8 mouse cellular contexts compared by ENCODE assay signal in genomic region chr2:163417830-163418229, GRCm38 (mm10). TPM values are rescaled to one million over a fixed set of nuclear protein-coding genes. Genes with fewer than 3 reads are reported as not detected.
A peak's percentile ranks its signal among the peaks of the same experiment; 100 is the strongest.
DNase-seq lines count a peak whose midpoint lies in the region; ATAC-seq lines count a peak whose summit lies in the region.

No protein-coding gene starts in this region.

- no peak for ATAC-seq in lung, embryonic 15.5 days (ENCODE audit: borderline replicate concordance, extremely low read depth, low FRiP score, low TSS enrichment)
- ATAC-seq in forebrain, embryonic 11.5 days (replicated peaks; ENCODE audit: low FRiP score): no peak
- ATAC-seq in limb, embryonic 11.5 days (ENCODE audit: insufficient number of reproducible peaks, low FRiP score, low TSS enrichment, low read depth): no peak
- ATAC-seq in neural tube, embryonic 15.5 days (ENCODE audit: low FRiP score): no peak

- peaks cover 14% of the 10 kb centered on the region for H3K36me3 ChIP-seq in lung, embryonic 15.5 days
- no peaks in the 10 kb centered on the region for H3K36me3 ChIP-seq in forebrain, embryonic 11.5 days (ENCODE audit: control insufficient read depth, insufficient read depth, low read length)
- no peaks in the 10 kb centered on the region; the same call in 1 of the 2 replicates for H3K36me3 ChIP-seq in limb, embryonic 11.5 days (ENCODE audit: control insufficient read depth, insufficient read depth, low read length)
- peaks cover 12% of the 10 kb centered on the region for H3K36me3 ChIP-seq in neural tube, embryonic 15.5 days

- H3K9ac ChIP-seq in lung, embryonic 15.5 days: peak overlapping the region; percentile 75
- H3K9ac ChIP-seq in forebrain, embryonic 11.5 days (ENCODE audit: low read length): 0 out of 2 replicates have a peak overlapping the region, but pooled peaks have one; percentile 4
- H3K9ac ChIP-seq in limb, embryonic 11.5 days (ENCODE audit: low read length): no peak overlapping the region
- H3K9ac ChIP-seq in neural tube, embryonic 15.5 days (replicated peaks): peak overlapping the region; percentile 93

- no peak for DNase-seq in lung, postnatal 14 days
- DNase-seq in forebrain, embryonic 11.5 days (ENCODE audit: low spot score): no peak
- no peak for DNase-seq in limb, embryonic 11.5 days (ENCODE audit: low spot score)
- DNase-seq in thymus, postnatal 4 days: no peak
- DNase-seq in layer of hippocampus, adult 18-20 months (ENCODE audit: low spot score in 2 of 2): no peak
- DNase-seq in left cerebral cortex, adult 8-10 months (ENCODE audit: low spot score in 2 of 2): no peak

- no peaks in the 10 kb centered on the region for H3K9me3 ChIP-seq in lung, embryonic 15.5 days
- no peaks in the 10 kb centered on the region for H3K9me3 ChIP-seq in forebrain, embryonic 11.5 days (ENCODE audit: control insufficient read depth, low read length)
- H3K9me3 ChIP-seq in limb, embryonic 11.5 days (ENCODE audit: control insufficient read depth, low read length): no peaks in the 10 kb centered on the region
- H3K9me3 ChIP-seq in neural tube, embryonic 15.5 days (replicated peaks): no peaks in the 10 kb centered on the region

- H3K4me1 ChIP-seq in lung, embryonic 15.5 days: peaks cover 25% of the 10 kb centered on the region
- peaks cover 9% of the 10 kb centered on the region; the same call in 1 of the 2 replicates for H3K4me1 ChIP-seq in forebrain, embryonic 11.5 days (replicated peaks; ENCODE audit: control insufficient read depth, insufficient read depth, low read length)
- H3K4me1 ChIP-seq in limb, embryonic 11.5 days (ENCODE audit: control insufficient read depth, insufficient read depth, low read length): peaks cover 6% of the 10 kb centered on the region
- H3K4me1 ChIP-seq in neural tube, embryonic 15.5 days: peaks cover 35% of the 10 kb centered on the region

- peak overlapping the region; percentile 74 for H3K4me3 ChIP-seq in lung, embryonic 15.5 days
- H3K4me3 ChIP-seq in forebrain, embryonic 11.5 days (ENCODE audit: low read depth, low read length): peak overlapping the region; percentile 96; the same call in 1 of the 2 replicates
- peak overlapping the region; percentile 98 for H3K4me3 ChIP-seq in limb, embryonic 11.5 days (ENCODE audit: low read depth, low read length)
- peak overlapping the region; percentile 97 for H3K4me3 ChIP-seq in neural tube, embryonic 15.5 days (replicated peaks)

- peak overlapping the region; percentile 73 for H3K4me2 ChIP-seq in lung, embryonic 15.5 days
- peak overlapping the region; percentile 80; the same call in 1 of the 2 replicates for H3K4me2 ChIP-seq in forebrain, embryonic 11.5 days (ENCODE audit: low read depth, low read length, severe bottlenecking)
- peak overlapping the region; percentile 75 for H3K4me2 ChIP-seq in limb, embryonic 11.5 days (ENCODE audit: low read depth, severe bottlenecking)
- peak overlapping the region; percentile 90 for H3K4me2 ChIP-seq in neural tube, embryonic 15.5 days

- H3K27ac ChIP-seq in lung, embryonic 15.5 days: no peak overlapping the region
- H3K27ac ChIP-seq in forebrain, embryonic 11.5 days (ENCODE audit: low read depth, low read length): no peak overlapping the region
- H3K27ac ChIP-seq in limb, embryonic 11.5 days (replicated peaks; ENCODE audit: low read depth, low read length): no peak overlapping the region
- no peak overlapping the region for H3K27ac ChIP-seq in neural tube, embryonic 15.5 days (replicated peaks)

- H3K27me3 ChIP-seq in lung, embryonic 15.5 days: no peaks in the 10 kb centered on the region
- no peaks in the 10 kb centered on the region for H3K27me3 ChIP-seq in forebrain, embryonic 11.5 days (ENCODE audit: control insufficient read depth, insufficient read depth, low read length)
- H3K27me3 ChIP-seq in limb, embryonic 11.5 days (ENCODE audit: control insufficient read depth, insufficient read depth, low read length): no peaks in the 10 kb centered on the region
- no peaks in the 10 kb centered on the region for H3K27me3 ChIP-seq in neural tube, embryonic 15.5 days (replicated peaks)

RNA-seq across cellular contexts. Expression of gene Oser1, which starts 6.7 kb away (rescaled TPM):
- polyA plus RNA-seq in lung, embryonic 15.5 days (2015; fragmentation: Nextera tagmentation; extraction: Ambion mirVana): 90.1 and 94.5 TPM in 2 replicates
- polyA plus RNA-seq in forebrain, embryonic 11.5 days (2014; fragmentation: Nextera tagmentation; extraction: Ambion mirVana): 80.7 and 85.5 TPM in 2 replicates
- polyA plus RNA-seq in limb, embryonic 11.5 days (2014; fragmentation: Nextera tagmentation; extraction: Ambion mirVana): 88.3 and 92.5 TPM in 2 replicates
- 72.6 and 82.1 TPM in 2 replicates for polyA plus RNA-seq in neural tube, embryonic 15.5 days (2015; fragmentation: Nextera tagmentation; extraction: Ambion mirVana)
- 10 to 100 TPM; 20.2 to 21.4 TPM for total RNA-seq in layer of hippocampus, adult 18-20 months (2021)
- total RNA-seq in left cerebral cortex, adult 8-10 months (2022): 10 to 100 TPM; 21.1 to 27.5 (median 27.1) TPM

RNA-seq across cellular contexts. Expression of gene Jph2, which starts 20.0 kb away (rescaled TPM):
- polyA plus RNA-seq in lung, embryonic 15.5 days (2015; fragmentation: Nextera tagmentation; extraction: Ambion mirVana): 6.9 and 7.7 TPM in 2 replicates
- polyA plus RNA-seq in forebrain, embryonic 11.5 days (2014; fragmentation: Nextera tagmentation; extraction: Ambion mirVana): 0.08 and 0.25 TPM in 2 replicates
- 0.16 and 0.45 TPM in 2 replicates for polyA plus RNA-seq in limb, embryonic 11.5 days (2014; fragmentation: Nextera tagmentation; extraction: Ambion mirVana)
- 0.96 and 2.0 TPM in 2 replicates for polyA plus RNA-seq in neural tube, embryonic 15.5 days (2015; fragmentation: Nextera tagmentation; extraction: Ambion mirVana)
- under 1 TPM; 0.25 to 0.27 TPM for total RNA-seq in layer of hippocampus, adult 18-20 months (2021)
- total RNA-seq in left cerebral cortex, adult 8-10 months (2022): under 1 TPM; 0.49 to 0.85 (median 0.71) TPM

RNA-seq across cellular contexts. Expression of gene Gdap1l1, which starts 20.4 kb away (rescaled TPM):
- 0.62 and 1.3 TPM in 2 replicates for polyA plus RNA-seq in lung, embryonic 15.5 days (2015; fragmentation: Nextera tagmentation; extraction: Ambion mirVana)
- 28.8 and 31.1 TPM in 2 replicates for polyA plus RNA-seq in forebrain, embryonic 11.5 days (2014; fragmentation: Nextera tagmentation; extraction: Ambion mirVana)
- polyA plus RNA-seq in limb, embryonic 11.5 days (2014; fragmentation: Nextera tagmentation; extraction: Ambion mirVana): 0.28 and 0.51 TPM in 2 replicates
- 108 and 129 TPM in 2 replicates for polyA plus RNA-seq in neural tube, embryonic 15.5 days (2015; fragmentation: Nextera tagmentation; extraction: Ambion mirVana)
- 10 to 100 TPM; 68.2 to 78.1 TPM for total RNA-seq in layer of hippocampus, adult 18-20 months (2021)
- 10 to 100 TPM; 61.0 to 66.6 (median 63.2) TPM for total RNA-seq in left cerebral cortex, adult 8-10 months (2022)

RNA-seq across cellular contexts. Expression of gene Fitm2, which starts 54.6 kb away (rescaled TPM):
- 9.7 and 10.1 TPM in 2 replicates for polyA plus RNA-seq in lung, embryonic 15.5 days (2015; fragmentation: Nextera tagmentation; extraction: Ambion mirVana)
- polyA plus RNA-seq in forebrain, embryonic 11.5 days (2014; fragmentation: Nextera tagmentation; extraction: Ambion mirVana): 11.3 and 12.5 TPM in 2 replicates
- polyA plus RNA-seq in limb, embryonic 11.5 days (2014; fragmentation: Nextera tagmentation; extraction: Ambion mirVana): 9.5 and 9.6 TPM in 2 replicates
- 17.1 and 18.3 TPM in 2 replicates for polyA plus RNA-seq in neural tube, embryonic 15.5 days (2015; fragmentation: Nextera tagmentation; extraction: Ambion mirVana)
- total RNA-seq in layer of hippocampus, adult 18-20 months (2021): 10 to 100 TPM; 20.1 to 21.9 TPM
- 10 to 100 TPM; 16.7 to 19.4 (median 17.9) TPM for total RNA-seq in left cerebral cortex, adult 8-10 months (2022)

Comparison
In these comparisons a context has a peak if more than half of its experiments do, and no peak if none do; other contexts are left out.
1. RNA of gene Gdap1l1, which starts 20.4 kb away (polyA plus RNA-seq): 108 to 129 TPM in neural tube, embryonic 15.5 days and 28.8 to 31.1 TPM in forebrain, embryonic 11.5 days; 0.62 to 1.3 TPM in lung, embryonic 15.5 days and 0.28 to 0.51 TPM in limb, embryonic 11.5 days; every median in the first group is over 10 times any median in the second.
2. Peak in every context shown above with its lines, with median percentiles within 50 percentile points of each other: H3K4me2 ChIP-seq and H3K4me3 ChIP-seq.